Mouse (Mus musculus): Measurements from ENCODE around the gene Sc5d. TPM values are rescaled to one million over a fixed set of nuclear protein-coding genes. Genes with fewer than 3 reads are reported as not detected.

The Sc5d gene
- polyA plus RNA-seq, 1 experiment from 2014 or later = 60.9 TPM

DNA sequence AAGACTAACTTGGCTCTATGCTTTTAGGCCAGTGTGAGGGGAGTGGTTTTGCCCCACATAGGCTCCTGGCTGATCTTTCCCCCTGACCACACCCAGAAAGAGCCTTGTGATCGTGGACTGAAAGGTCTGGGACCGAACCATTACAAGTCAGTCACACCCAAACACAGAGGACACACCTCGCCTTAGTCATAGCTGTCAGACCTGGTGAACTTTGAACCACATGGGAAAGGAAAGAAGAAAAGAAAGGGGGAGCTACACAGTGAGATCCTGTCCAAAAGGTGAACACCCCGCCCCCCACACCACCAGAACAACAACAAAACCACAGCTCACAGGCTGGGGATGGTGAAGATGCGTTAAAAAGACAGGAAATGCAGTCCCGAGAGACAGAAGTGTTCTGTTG lies 14.9 kb downstream of the Sc5d start:
- no peak overlapping the region for H3K9ac ChIP-seq
- 0 out of 2 replicates have a peak, but pooled peaks cover 4% of the 10 kb centered on the region for H3K4me1 ChIP-seq
- no peak overlapping the region for H3K4me2 ChIP-seq
- WGBS (ENCODE audit: insufficient replicate concordance) = 52% methylated on average over 6 of the region's 6 CpGs
- H3K27ac ChIP-seq = no peak overlapping the region
- H3K27me3 ChIP-seq (replicated peaks) = no peaks in the 10 kb centered on the region
- peaks cover 9% of the 10 kb centered on the region for H3K36me3 ChIP-seq
- H3K9me3 ChIP-seq (replicated peaks) = no peaks in the 10 kb centered on the region
- ATAC-seq = no peak
- no peak overlapping the region for H3K4me3 ChIP-seq

DNA sequence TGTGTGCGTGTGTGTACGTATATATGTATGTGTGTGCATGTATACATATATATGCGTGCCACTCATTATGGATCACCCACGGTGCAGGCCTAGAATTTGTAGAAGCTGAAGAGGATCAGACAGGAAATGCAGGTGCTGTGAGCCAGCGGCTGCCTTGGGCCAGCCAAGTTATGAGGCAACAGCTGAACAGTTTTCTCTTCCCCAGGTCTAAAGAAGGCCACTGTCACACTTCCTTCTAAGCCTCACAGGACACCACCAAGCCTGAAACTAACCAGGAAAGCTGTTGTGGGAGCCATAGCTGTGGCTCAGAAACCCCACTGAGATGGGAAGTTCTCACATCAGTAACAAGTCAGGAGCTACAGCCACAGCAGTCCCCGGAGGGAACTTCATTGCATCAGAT lies 17.4 kb downstream of the Sc5d start:
- H3K4me3 ChIP-seq = no peak overlapping the region
- H3K36me3 ChIP-seq = no peaks in the 10 kb centered on the region; the same call in 1 of the 2 replicates
- 0 out of 2 replicates have a peak, but pooled peaks cover 4% of the 10 kb centered on the region for H3K4me1 ChIP-seq
- no peak overlapping the region for H3K9ac ChIP-seq
- no peaks in the 10 kb centered on the region for H3K27me3 ChIP-seq (replicated peaks)
- H3K4me2 ChIP-seq = no peak overlapping the region
- no peak overlapping the region for H3K27ac ChIP-seq
- WGBS (ENCODE audit: insufficient replicate concordance) = 66% methylated on average over 6 of the region's 6 CpGs
- H3K9me3 ChIP-seq (replicated peaks) = no peaks in the 10 kb centered on the region
- no peak for ATAC-seq

DNA sequence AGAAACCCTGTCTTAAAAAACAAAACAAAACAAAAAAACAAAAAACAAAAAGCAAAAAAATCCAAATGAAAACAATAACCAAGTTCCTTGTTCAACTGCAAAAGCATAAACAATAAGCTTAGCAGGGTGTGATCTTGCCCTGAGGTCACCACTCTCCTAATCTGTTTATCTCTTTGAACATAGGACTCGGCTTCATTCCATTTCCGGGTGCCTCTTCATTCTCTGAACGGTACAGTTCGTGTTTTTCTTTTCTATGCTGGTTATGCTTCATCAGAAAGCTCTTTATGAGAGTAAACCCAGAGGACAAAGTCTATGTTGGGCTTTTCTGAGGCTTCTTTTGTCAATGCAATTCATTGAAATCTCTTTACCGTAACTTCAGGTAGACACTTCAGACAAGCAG lies 19.9 kb downstream of the Sc5d start:
- Histone ChIP-seq H3K27ac (no peak overlapping the region), H3K27me3 (replicated peaks) (no peaks in the 10 kb centered on the region), H3K4me1 (0 out of 2 replicates have a peak, but pooled peaks cover 2% of the 10 kb centered on the region), H3K4me2 (no peak overlapping the region), H3K9ac (no peak overlapping the region), H3K9me3 (replicated peaks) (no peaks in the 10 kb centered on the region), H3K4me3 (no peak overlapping the region), H3K36me3 (no peaks in the 10 kb centered on the region)
- WGBS (ENCODE audit: insufficient replicate concordance) = 60% methylated on average over 5 of the region's 5 CpGs
- no peak for ATAC-seq

DNA sequence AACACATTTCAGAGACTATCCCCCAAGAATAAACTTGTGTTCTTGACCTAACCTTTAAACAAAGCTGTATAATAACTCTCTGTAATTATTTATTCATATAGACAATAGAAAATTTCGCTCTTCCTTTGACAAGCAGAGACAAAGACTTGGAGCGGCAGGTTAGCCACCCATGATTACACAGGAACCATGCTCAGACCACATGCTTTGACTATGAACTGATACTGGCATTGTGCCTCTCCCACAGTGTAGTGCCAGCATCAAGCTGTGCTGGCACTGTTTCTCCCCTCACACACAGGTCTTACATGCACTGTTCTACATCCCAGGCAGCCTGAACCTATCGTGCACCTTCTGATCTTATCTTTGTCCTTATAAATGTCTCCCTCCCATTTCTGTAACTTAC lies 23.0 kb downstream of the Sc5d start:
- no peak overlapping the region for H3K4me2 ChIP-seq
- H3K36me3 ChIP-seq = no peaks in the 10 kb centered on the region
- no peak overlapping the region for H3K4me3 ChIP-seq
- H3K4me1 ChIP-seq = no peaks in the 10 kb centered on the region
- no peaks in the 10 kb centered on the region for H3K27me3 ChIP-seq (replicated peaks)
- H3K9me3 ChIP-seq (replicated peaks) = no peaks in the 10 kb centered on the region
- ATAC-seq = no peak
- H3K9ac ChIP-seq = no peak overlapping the region
- 75% methylated on average over 3 of the region's 3 CpGs for WGBS (ENCODE audit: insufficient replicate concordance)
- no peak overlapping the region for H3K27ac ChIP-seq

DNA sequence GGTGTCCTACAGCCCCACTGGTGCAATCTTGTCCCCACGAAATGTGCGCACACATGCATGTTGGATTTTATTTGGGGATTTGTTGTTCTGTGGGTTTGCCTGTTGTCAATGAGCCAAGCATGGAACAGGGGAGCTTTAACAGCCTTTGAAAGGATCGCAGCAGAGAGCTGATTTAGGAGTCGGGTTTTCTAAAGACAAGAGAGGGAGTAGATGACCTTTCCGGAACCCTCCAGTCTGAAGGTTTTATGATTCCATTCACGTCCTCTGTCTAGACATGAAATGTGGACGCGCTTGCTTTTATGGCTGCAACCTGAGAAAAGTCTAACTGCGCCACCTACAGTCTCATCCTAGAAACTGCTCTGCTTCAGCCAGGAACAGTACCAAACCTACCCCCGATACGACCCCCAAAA lies 23.5 kb downstream of the Sc5d start:
- H3K4me3 ChIP-seq = no peak overlapping the region
- ATAC-seq = no peak
- WGBS (ENCODE audit: insufficient replicate concordance) = 31% methylated on average over 11 of the region's 11 CpGs

DNA sequence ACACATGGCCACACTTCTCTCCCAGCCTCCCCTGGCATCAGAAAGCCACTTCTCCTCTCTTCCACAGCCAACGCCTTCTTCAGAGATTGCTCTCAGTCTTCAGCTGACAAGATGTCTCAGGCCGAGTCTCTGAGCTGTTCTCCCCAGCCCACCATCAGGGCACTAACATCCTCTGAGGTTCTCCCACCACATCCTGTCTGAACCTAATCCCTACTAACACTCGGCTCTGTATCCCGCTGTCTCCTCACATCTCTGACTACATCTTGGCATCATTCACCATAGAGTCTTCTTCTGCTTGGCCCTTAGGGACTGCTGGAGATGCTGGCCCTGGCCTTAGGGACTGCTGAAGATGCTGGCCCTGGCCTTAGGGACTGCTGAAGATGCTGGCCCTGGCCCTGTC lies 25.2 kb downstream of the Sc5d start:
- H3K4me2 ChIP-seq = no peak overlapping the region
- 37% methylated on average over 4 of the region's 4 CpGs for WGBS (ENCODE audit: insufficient replicate concordance)
- ATAC-seq = no peak

More for the DNA sequence above, 23.5 kb downstream of the Sc5d start:
- Histone ChIP-seq H3K27me3 (replicated peaks) (no peaks in the 10 kb centered on the region), H3K36me3 (no peaks in the 10 kb centered on the region), H3K4me2 (no peak overlapping the region), H3K4me1 (no peaks in the 10 kb centered on the region), H3K9ac (no peak overlapping the region), H3K27ac (no peak overlapping the region), H3K9me3 (replicated peaks) (no peaks in the 10 kb centered on the region)

DNA sequence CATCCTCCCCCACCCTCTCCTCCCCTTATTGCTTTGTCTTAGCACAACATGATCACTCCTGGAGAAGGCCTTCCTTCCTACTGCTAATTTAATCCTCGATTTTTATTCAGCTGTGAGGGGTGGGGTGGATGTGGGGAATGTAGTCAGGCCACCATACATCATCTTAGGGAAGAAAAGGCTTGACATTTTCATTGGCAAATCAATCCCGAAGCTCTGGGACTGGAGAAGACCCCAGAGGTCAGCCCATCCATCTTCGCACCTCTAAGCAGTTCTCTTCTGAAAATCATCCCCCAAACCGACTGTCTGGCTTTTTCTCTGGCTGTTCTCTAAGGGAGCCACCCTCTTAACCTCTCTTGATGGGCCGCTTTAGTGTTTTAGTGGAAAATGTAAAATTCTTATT lies 32.9 kb downstream of the Sc5d start:
- Histone ChIP-seq H3K4me1 (no peaks in the 10 kb centered on the region), H3K9me3 (replicated peaks) (no peaks in the 10 kb centered on the region), H3K36me3 (no peaks in the 10 kb centered on the region), H3K27ac (no peak overlapping the region), H3K9ac (no peak overlapping the region), H3K4me3 (no peak overlapping the region), H3K27me3 (replicated peaks) (no peaks in the 10 kb centered on the region), H3K4me2 (no peak overlapping the region)
- ATAC-seq = no peak
- WGBS (ENCODE audit: insufficient replicate concordance) = 66% methylated on average over 5 of the region's 5 CpGs

More for the DNA sequence above, 25.2 kb downstream of the Sc5d start:
- Histone ChIP-seq H3K36me3 (no peaks in the 10 kb centered on the region), H3K27me3 (replicated peaks) (no peaks in the 10 kb centered on the region), H3K27ac (no peak overlapping the region), H3K9me3 (replicated peaks) (no peaks in the 10 kb centered on the region), H3K4me1 (no peaks in the 10 kb centered on the region), H3K4me3 (no peak overlapping the region), H3K9ac (no peak overlapping the region)

DNA sequence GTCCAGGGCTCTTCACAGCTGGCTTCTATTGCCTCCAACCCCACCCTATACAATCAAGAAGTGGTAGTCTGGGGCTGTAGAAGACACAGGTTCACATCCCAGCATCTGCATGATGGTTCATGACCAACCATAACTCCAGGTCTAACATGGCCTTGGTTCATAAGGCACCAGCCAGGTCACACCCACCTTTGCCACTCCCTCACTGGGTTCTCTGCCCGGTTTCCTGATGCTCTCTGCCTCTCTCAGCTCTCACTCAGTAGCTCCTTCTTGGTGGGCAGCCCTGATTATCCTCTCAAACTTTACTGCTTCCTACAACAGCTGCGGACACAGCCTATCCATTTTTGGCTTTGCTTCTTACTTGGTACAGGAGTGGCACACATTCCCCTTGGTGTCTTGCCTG lies 33.7 kb downstream of the Sc5d start:
- ATAC-seq = no peak
- H3K36me3 ChIP-seq = no peaks in the 10 kb centered on the region
- 52% methylated on average over 2 of the region's 2 CpGs for WGBS (ENCODE audit: insufficient replicate concordance)
- H3K4me1 ChIP-seq = no peaks in the 10 kb centered on the region
- H3K4me2 ChIP-seq = no peak overlapping the region
- H3K9ac ChIP-seq = no peak overlapping the region
- no peak overlapping the region for H3K4me3 ChIP-seq
- H3K9me3 ChIP-seq (replicated peaks) = no peaks in the 10 kb centered on the region
- H3K27me3 ChIP-seq (replicated peaks) = no peaks in the 10 kb centered on the region
- H3K27ac ChIP-seq = no peak overlapping the region

DNA sequence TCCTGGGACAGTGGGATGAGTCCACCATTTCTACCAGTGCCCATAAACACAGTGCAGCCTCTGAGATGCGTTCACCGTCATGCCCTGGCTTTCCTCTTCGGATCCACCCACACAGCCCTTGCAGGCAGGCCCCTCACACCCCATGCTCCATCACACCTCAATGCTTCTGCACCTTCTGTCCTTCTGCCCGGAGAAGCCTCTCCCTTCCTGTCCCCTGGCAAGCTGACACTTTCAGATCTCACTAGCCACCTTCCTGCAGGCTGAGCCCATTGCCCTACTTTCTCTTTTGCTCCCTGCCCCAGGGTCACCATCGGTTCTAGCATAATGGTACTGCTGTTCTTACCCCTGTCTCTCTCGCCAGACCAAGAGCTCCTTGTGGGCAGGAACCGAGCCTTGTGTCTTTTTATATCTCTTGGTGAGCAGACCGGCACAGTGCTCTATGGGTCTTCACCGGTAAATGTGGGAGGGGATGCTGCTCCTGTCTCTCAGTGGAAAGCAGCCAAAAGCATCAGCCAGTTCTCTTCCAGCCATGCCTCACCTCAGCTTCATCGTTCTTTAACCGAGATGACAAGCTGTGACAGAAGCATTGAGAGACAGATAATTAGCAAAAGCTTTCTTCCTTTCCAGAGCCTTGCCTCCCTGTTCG lies 34.5 kb downstream of the Sc5d start:
- Histone ChIP-seq H3K36me3 (no peaks in the 10 kb centered on the region), H3K9ac (no peak overlapping the region), H3K4me2 (no peak overlapping the region), H3K9me3 (replicated peaks) (no peaks in the 10 kb centered on the region), H3K27ac (no peak overlapping the region), H3K4me1 (no peaks in the 10 kb centered on the region), H3K4me3 (no peak overlapping the region), H3K27me3 (replicated peaks) (no peaks in the 10 kb centered on the region)
- 54% methylated on average over 12 of the region's 12 CpGs for WGBS (ENCODE audit: insufficient replicate concordance)
- ATAC-seq = no peak

DNA sequence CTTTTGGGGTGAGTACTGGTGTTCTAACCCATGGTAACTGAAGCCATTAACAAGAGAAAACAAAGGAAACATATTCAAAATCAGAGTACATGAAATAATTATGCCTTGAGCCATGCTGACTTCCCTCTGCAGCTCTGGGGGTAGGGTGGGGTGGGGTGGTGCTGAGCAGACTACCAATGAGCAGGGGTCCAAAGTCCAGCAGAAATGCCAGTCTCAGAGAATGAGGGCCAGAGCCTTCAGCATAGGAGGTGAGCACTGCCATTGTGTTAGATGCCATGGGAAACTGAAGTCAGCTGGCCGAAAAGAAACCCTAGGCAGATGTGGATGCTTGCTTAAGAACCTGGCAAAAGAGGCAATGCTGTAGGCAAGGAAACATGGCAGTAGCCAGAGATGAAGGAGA lies 36.3 kb downstream of the Sc5d start:
- Histone ChIP-seq H3K9ac (no peak overlapping the region), H3K4me1 (no peaks in the 10 kb centered on the region), H3K27me3 (replicated peaks) (no peaks in the 10 kb centered on the region), H3K9me3 (replicated peaks) (no peaks in the 10 kb centered on the region), H3K27ac (no peak overlapping the region), H3K4me2 (no peak overlapping the region), H3K36me3 (no peaks in the 10 kb centered on the region), H3K4me3 (no peak overlapping the region)
- ATAC-seq = no peak
- 60% methylated on average over 1 of the region's 1 CpGs for WGBS (ENCODE audit: insufficient replicate concordance)

DNA sequence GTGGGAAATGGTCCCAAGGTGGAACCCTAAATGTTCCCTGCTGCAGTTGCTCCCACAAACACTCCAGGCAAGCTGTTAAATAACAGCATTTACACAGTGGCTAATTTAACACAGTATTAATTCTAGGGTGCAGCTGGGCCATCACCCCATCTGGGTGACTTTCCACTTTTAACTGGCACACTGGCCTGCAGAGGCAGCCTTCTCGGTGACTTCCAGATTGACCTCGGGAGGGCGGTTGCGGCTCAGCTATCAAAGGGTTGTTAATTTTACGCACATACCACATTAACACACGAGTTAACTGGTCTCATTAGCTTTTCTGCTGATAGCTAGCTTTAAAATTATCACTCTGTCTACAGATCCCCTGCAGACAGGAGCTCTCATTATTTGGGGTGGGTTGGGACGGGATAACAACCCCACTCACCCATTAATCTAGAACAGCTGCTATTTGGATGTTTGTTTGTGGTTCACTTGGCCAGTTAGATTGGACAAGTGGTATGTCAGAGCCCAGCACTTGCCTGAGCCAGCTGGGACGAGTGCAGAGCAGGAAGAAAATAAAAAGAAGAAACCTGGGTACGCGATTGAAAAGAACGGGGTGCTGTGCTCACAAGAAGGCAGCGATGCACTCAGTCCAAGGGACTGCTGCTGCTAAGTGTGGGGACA lies 44.9 kb downstream of the Sc5d start:
- H3K4me3 ChIP-seq = no peak overlapping the region
- no peak for ATAC-seq
- H3K27me3 ChIP-seq (replicated peaks) = no peaks in the 10 kb centered on the region
- no peak overlapping the region for H3K9ac ChIP-seq
- no peaks in the 10 kb centered on the region for H3K36me3 ChIP-seq
- 61% methylated on average over 12 of the region's 12 CpGs for WGBS (ENCODE audit: insufficient replicate concordance)
- H3K4me2 ChIP-seq = no peak overlapping the region
- H3K4me1 ChIP-seq = no peaks in the 10 kb centered on the region
- no peaks in the 10 kb centered on the region for H3K9me3 ChIP-seq (replicated peaks)
- no peak overlapping the region for H3K27ac ChIP-seq

DNA sequence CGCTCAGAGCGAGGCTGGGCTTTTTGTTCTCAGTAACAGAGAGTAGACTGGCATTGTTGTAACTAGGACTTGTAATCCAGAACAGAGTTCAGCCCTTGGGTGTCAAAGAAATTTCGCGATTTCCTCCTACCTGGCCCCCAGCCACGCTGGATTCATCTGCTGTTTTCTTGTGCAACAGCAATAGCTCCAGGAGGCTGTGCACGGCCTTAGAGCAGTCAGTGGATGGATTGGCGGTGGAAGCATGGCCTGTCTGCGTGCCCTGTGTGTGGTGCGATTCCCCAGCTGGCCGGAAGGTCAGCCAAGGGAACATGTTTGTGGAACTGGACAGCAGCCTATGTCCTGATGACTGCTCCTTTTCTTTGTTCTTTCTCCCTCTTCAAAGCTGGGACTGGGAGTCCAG lies 46.4 kb downstream of the Sc5d start:
- no peaks in the 10 kb centered on the region for H3K4me1 ChIP-seq
- H3K36me3 ChIP-seq = no peaks in the 10 kb centered on the region
- no peak overlapping the region for H3K27ac ChIP-seq
- H3K4me2 ChIP-seq = no peak overlapping the region
- no peak overlapping the region for H3K9ac ChIP-seq
- no peaks in the 10 kb centered on the region for H3K27me3 ChIP-seq (replicated peaks)
- no peaks in the 10 kb centered on the region for H3K9me3 ChIP-seq (replicated peaks)
- WGBS (ENCODE audit: insufficient replicate concordance) = 74% methylated on average over 10 of the region's 10 CpGs
- H3K4me3 ChIP-seq = no peak overlapping the region
- no peak for ATAC-seq

DNA sequence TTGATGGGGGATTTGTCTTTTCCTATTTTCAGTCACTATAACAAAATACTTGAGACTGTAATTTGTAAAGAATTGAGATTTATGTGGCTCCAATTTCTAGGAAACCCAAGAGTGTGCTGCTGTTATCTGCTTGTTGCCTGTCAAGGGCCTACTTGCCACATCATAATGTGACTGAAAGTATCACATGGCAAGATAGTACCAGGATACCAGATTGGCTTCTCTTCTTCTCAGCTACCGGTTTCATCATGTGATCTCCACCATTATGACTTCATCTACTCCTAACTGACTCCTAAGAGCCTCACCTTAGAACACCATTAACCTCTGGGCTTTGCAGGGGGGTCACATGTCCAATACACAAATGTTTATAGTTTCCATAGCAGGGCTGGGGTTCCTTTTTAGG lies 49.9 kb downstream of the Sc5d start:
- no peak for ATAC-seq
- Histone ChIP-seq H3K4me2 (no peak overlapping the region), H3K4me1 (no peaks in the 10 kb centered on the region), H3K27ac (no peak overlapping the region), H3K36me3 (no peaks in the 10 kb centered on the region), H3K9ac (no peak overlapping the region), H3K4me3 (no peak overlapping the region), H3K9me3 (replicated peaks) (no peaks in the 10 kb centered on the region), H3K27me3 (replicated peaks) (no peaks in the 10 kb centered on the region)
- 48% methylated on average over 1 of the region's 1 CpGs for whole genome bisulfite sequencing (ENCODE audit: insufficient replicate concordance)
